Mouse (Mus musculus) CD4-positive naive resting alpha-beta T cell, adult 76 days (primary cell): ENCODE data around the gene Abca3. TPM values are rescaled to one million over a fixed set of nuclear protein-coding genes. Genes with fewer than 3 reads are reported as not detected.

Experiments
- total RNA-seq: library from RNA; stranded (reverse); gene quantifications from one replicate; pipeline ENCODE4 v1.2.4, GENCODE M21; 2023

Gene Abca3
- total RNA-seq, result 42.6 TPM

GRCm38 (mm10) chr17:24351760-24352357 is at the start of gene Abca3:
TSS of gene Abca3 (plus strand) at chr17:24351950.

GRCm38 (mm10) chr17:24350926-24351759 is 607 bp upstream of the Abca3 start, which contains the start of gene Abca17:
TSS of gene Abca17 (minus strand) at chr17:24351068.

GRCm38 (mm10) chr17:24414230-24414976 is 62.7 kb downstream of the Abca3 start, which contains the start of gene Rnps1:
TSS of gene Rnps1 (plus strand) at chr17:24414565.

GRCm38 (mm10) chr17:24426471-24427169 is 74.9 kb downstream of the Abca3 start, which contains the start of gene Eci1:
TSS of gene Eci1 (plus strand) at chr17:24426641.

GRCm38 (mm10) chr17:24442632-24443155 is 90.9 kb downstream of the Abca3 start, which contains the start of gene Dnase1l2:
TSS of gene Dnase1l2 (minus strand) at chr17:24443105.

Other genes with a start within 250 kb of the Abca3 start
- 77.6 TPM for gene Pdpk1, start 201.0 kb upstream of the Abca3 start, total RNA-seq
- gene Amdhd2, start 188.2 kb upstream of the Abca3 start, total RNA-seq, result 20.2 TPM
- gene Atp6v0c, start 182.2 kb upstream of the Abca3 start, total RNA-seq, result 166 TPM
- 1.4 TPM for gene Tbc1d24, start 146.4 kb upstream of the Abca3 start, total RNA-seq
- gene Ntn3, start 142.4 kb upstream of the Abca3 start, total RNA-seq, result 0.18 TPM
- 4.7 TPM for gene Tedc2, start 131.1 kb upstream of the Abca3 start, total RNA-seq
- 6.7 TPM for gene Ccnf, start 100.5 kb upstream of the Abca3 start, total RNA-seq
- gene Abca17, start 882 bp upstream of the Abca3 start, total RNA-seq, result 0.23 TPM
- 191 TPM for gene Rnps1, start 62.6 kb downstream of the Abca3 start, total RNA-seq
- gene Eci1, start 74.7 kb downstream of the Abca3 start, total RNA-seq, result 13.7 TPM
- 3.6 TPM for gene Dnase1l2, start 91.2 kb downstream of the Abca3 start, total RNA-seq
- gene E4f1, start 118.4 kb downstream of the Abca3 start, total RNA-seq, result 68.1 TPM
- gene Pgp, start 118.4 kb downstream of the Abca3 start, total RNA-seq, result 10.9 TPM
- 0.59 TPM for gene Bricd5, start 121.9 kb downstream of the Abca3 start, total RNA-seq
- 12.4 TPM for gene Mlst8, start 127.1 kb downstream of the Abca3 start, total RNA-seq
- gene Caskin1, start 136.7 kb downstream of the Abca3 start, total RNA-seq, result not detected
- gene Traf7, start 176.0 kb downstream of the Abca3 start, total RNA-seq, result 189 TPM
- gene Rab26, start 182.3 kb downstream of the Abca3 start, total RNA-seq, result 1.8 TPM
- 86.7 TPM for gene Pkd1, start 197.9 kb downstream of the Abca3 start, total RNA-seq